8 mouse cellular contexts compared by ENCODE assay signal in genomic region chr5:148419112-148419526, GRCm38 (mm10). TPM values are rescaled to one million over a fixed set of nuclear protein-coding genes. Genes with fewer than 3 reads are reported as not detected.
DNase-seq lines count a peak whose midpoint lies in the region; ATAC-seq and TF ChIP-seq lines count a peak whose summit lies in the region.

No protein-coding gene starts in this region.

- H3K36me3 ChIP-seq in liver, adult 2 months (ENCODE audit: control insufficient read depth, insufficient read depth, low read length): no peaks in the 10 kb centered on the region
- no peaks in the 10 kb centered on the region for H3K36me3 ChIP-seq in liver, embryonic 12.5 days
- H3K36me3 ChIP-seq in midbrain, embryonic 10.5 days: no peaks in the 10 kb centered on the region

- H3K79me2 ChIP-seq in liver, adult 2 months (ENCODE audit: control insufficient read depth, insufficient read depth, low read length): no peaks in the 10 kb centered on the region

- H3K27me3 ChIP-seq in liver, adult 2 months (ENCODE audit: control insufficient read depth, insufficient read depth, low read length): no peaks in the 10 kb centered on the region
- peaks cover 13% of the 10 kb centered on the region; the same call in 1 of the 2 replicates for H3K27me3 ChIP-seq in liver, embryonic 12.5 days (replicated peaks)
- no peaks in the 10 kb centered on the region for H3K27me3 ChIP-seq in midbrain, embryonic 10.5 days (ENCODE audit: low read depth, poor library complexity, severe bottlenecking)

- no peak overlapping the region; the same call in 1 of the 2 replicates for H3K4me3 ChIP-seq in liver, adult 2 months (ENCODE audit: insufficient read depth, low read depth, low read length)
- H3K4me3 ChIP-seq in liver, embryonic 12.5 days: no peak overlapping the region
- no peak overlapping the region for H3K4me3 ChIP-seq in embryonic fibroblast, embryonic 13.5 days (ENCODE audit: insufficient read depth, low read length)
- no peak overlapping the region for H3K4me3 ChIP-seq in midbrain, embryonic 10.5 days

- no peak overlapping the region; the same call in 1 of the 2 replicates for H3K9ac ChIP-seq in liver, adult 2 months (ENCODE audit: low read depth, low read length)
- no peak overlapping the region for H3K9ac ChIP-seq in liver, embryonic 12.5 days

- WGBS in liver, adult 2 months: 53% methylated on average over 9 of the region's 9 CpGs
- 68% methylated on average over 9 of the region's 9 CpGs for WGBS in liver, embryonic 12.5 days (ENCODE audit: insufficient replicate concordance)
- WGBS in midbrain, embryonic 10.5 days: 90% methylated on average over 9 of the region's 9 CpGs

- no peak for TF ChIP-seq CTCF in liver, adult 2 months (IDR thresholded peaks at IDR 0.05; ENCODE audit: low read depth, low read length)
- no peak for TF ChIP-seq CTCF in embryonic fibroblast, embryonic 13.5 days (IDR thresholded peaks at IDR 0.05; ENCODE audit: borderline replicate concordance, insufficient read depth, low read length)

- no peak for TF ChIP-seq POLR2A in liver, adult 2 months (IDR thresholded peaks at IDR 0.05; ENCODE audit: extremely low read depth, insufficient read depth, low read length)
- no peak for TF ChIP-seq POLR2A in embryonic fibroblast, embryonic 13.5 days (IDR thresholded peaks at IDR 0.05; ENCODE audit: low read depth, low read length)

- H3K4me2 ChIP-seq in liver, embryonic 12.5 days: no peak overlapping the region

- H3K27ac ChIP-seq in liver, adult 2 months (replicated peaks; ENCODE audit: insufficient read depth, low read depth, low read length): no peak overlapping the region
- H3K27ac ChIP-seq in liver, embryonic 12.5 days: no peak overlapping the region
- peak overlapping the region; percentile 72 for H3K27ac ChIP-seq in embryonic fibroblast, embryonic 13.5 days (ENCODE audit: insufficient read depth, low read length)
- H3K27ac ChIP-seq in midbrain, embryonic 10.5 days (replicated peaks): no peak overlapping the region

- H3K9me3 ChIP-seq in liver, embryonic 12.5 days (replicated peaks): peaks cover 7% of the 10 kb centered on the region; the same call in 1 of the 2 replicates
- H3K9me3 ChIP-seq in midbrain, embryonic 10.5 days (replicated peaks): no peaks in the 10 kb centered on the region

- ATAC-seq in liver, embryonic 12.5 days: no peak
- ATAC-seq in frontal cortex, adult (ENCODE audit: low TSS enrichment): no peak

- peak; percentile 67 for DNase-seq in liver, adult 2 months (ENCODE audit: extremely low read depth, low read depth, low spot score)
- peak; percentile 83 for DNase-seq in Muller cell, postnatal 12 days (ENCODE audit: inconsistent ontology term)
- DNase-seq in lung, adult 18-20 months: peak; percentile 43 to 58
- peak; percentile 48 to 70 for DNase-seq in spleen, postnatal 4 days (ENCODE audit: low spot score in 2 of 2)
- no peak for DNase-seq in midbrain, embryonic 10.5 days (ENCODE audit: low spot score)

- H3K4me1 ChIP-seq in liver, adult 2 months (ENCODE audit: control insufficient read depth, insufficient read depth, low read length): no peaks in the 10 kb centered on the region
- H3K4me1 ChIP-seq in liver, embryonic 12.5 days: no peaks in the 10 kb centered on the region
- no peaks in the 10 kb centered on the region for H3K4me1 ChIP-seq in embryonic fibroblast, embryonic 13.5 days (ENCODE audit: control insufficient read depth, insufficient read depth, low read length)
- H3K4me1 ChIP-seq in midbrain, embryonic 10.5 days: no peaks in the 10 kb centered on the region

RNA-seq across cellular contexts. Expression of gene Slc7a1, which starts 19.4 kb away (rescaled TPM):
- 0.18 and 1.2 TPM in 2 replicates for total RNA-seq in liver, adult 2 months (2014; rRNA removed)
- polyA plus RNA-seq in liver, adult 2 months (2012; rRNA removed): 0.23 and 0.27 TPM in 2 replicates
- polyA plus RNA-seq in liver, embryonic 12.5 days (2016; fragmentation: Nextera tagmentation; extraction: Ambion mirVana): 28.8 and 30.2 TPM in 2 replicates
- polyA plus RNA-seq in embryonic fibroblast, embryonic 13.5 days (2011; ENCODE audit: insufficient read length, low read depth, missing spikeins): 61.1 and 63.0 TPM in 2 replicates
- polyA plus RNA-seq in midbrain, embryonic 10.5 days (2016; fragmentation: Nextera tagmentation; extraction: Ambion mirVana): 12.8 and 15.1 TPM in 2 replicates

Comparison
In these comparisons a context has a peak if more than half of its experiments do, and no peak if none do; other contexts are left out.
1. RNA of gene Slc7a1, which starts 19.4 kb away (polyA plus RNA-seq): 61.1 to 63.0 TPM in embryonic fibroblast, embryonic 13.5 days, 28.8 to 30.2 TPM in liver, embryonic 12.5 days and 12.8 to 15.1 TPM in midbrain, embryonic 10.5 days; 0.23 to 0.27 TPM in liver, adult 2 months; every median in the first group is over 10 times any median in the second.